Mouse (Mus musculus): ENCODE results near the gene Tff3.

Gene Tff3

DNA sequence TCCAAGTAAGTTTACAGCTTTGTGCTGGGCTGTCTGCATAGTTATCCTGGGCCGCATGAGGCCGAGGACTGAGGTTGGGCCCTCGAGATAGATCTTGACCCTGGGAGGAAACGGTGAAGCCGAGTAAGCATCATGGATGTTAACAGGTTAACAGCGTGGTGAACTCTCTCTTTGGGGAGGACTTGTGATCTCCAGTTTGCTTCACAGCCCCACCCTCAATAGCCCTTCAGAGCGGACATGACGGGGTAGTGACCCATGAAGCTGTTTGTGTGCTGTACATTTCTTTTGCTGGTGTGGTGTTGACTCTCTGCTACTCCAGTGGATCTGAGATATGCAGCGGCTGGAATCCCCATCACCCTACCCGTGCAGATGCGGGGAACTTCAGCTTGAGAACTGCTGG is 50.9 kb downstream of the Tff3 start:
- no peak for DNase-seq (ENCODE audit: low read depth in 1 of 2, low spot score in 2 of 2)

DNA sequence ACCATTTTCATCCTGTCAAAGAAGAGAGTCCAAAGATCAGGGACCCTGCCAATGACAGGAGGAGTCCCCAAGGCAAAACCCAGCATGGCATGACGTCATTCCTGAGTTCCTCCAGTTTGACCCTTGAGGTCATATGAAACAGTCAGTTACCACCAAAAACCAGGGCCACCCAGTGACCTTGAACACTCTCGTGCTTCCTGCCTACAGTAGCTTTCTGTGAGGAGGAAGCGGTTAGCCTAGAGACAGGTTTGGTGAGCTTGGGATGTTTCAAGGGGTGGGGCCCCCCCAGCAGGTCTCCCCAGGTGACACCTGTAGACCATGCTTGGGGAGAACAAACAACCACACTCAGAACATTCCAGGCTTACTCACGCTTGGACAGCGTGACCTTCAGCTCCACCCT is 51.9 kb downstream of the Tff3 start:
- no peak for DNase-seq (ENCODE audit: low read depth in 1 of 2, low spot score in 2 of 2)

- DNase-seq (ENCODE audit: low read depth in 1 of 2, low spot score in 2 of 2): no peak
These were observed 54.0 kb downstream of the Tff3 start for GRCm38 (mm10) chr17:31075471-31075870.

All from monocyte, adult 2 months (primary cell).